Mouse (Mus musculus) bone marrow, adult 2 months (tissue): ENCODE measurements around the gene Gm20721. TPM values are rescaled to one million over a fixed set of nuclear protein-coding genes. Genes with fewer than 3 reads are reported as not detected.
A peak's percentile ranks its signal among the peaks of the same experiment; 100 is the strongest.

Experiments
- H3K27ac ChIP-seq: fragments of 200-500 bp; 2 replicates; pipeline ENCODE4 v1.5.1; 2012; ENCODE audit warnings: low read depth, mild to moderate bottlenecking, control low read depth, inconsistent platforms, low read length; ENCODE audit not compliant: control insufficient read depth, poor library complexity, insufficient read depth
- H3K4me1 ChIP-seq: fragments of 200-500 bp; 2 replicates; pipeline ENCODE4 v1.6.1; 2011; ENCODE audit warnings: low read length; ENCODE audit not compliant: control insufficient read depth, insufficient read depth
- H3K4me3 ChIP-seq: fragments of 200-500 bp; replicated peaks from 2 replicates; pipeline ENCODE3; 2011; ENCODE audit warnings: mild to moderate bottlenecking, low read depth, low read length, control low read depth; ENCODE audit not compliant: control insufficient read depth
- CTCF ChIP-seq: fragments of 200-500 bp; IDR thresholded peaks from 2 replicates; pipeline ENCODE4 v1.5.1; 2011; ENCODE audit warnings: low read length, control low read depth; ENCODE audit not compliant: control insufficient read depth, insufficient read depth
- POLR2A ChIP-seq: fragments of 200-500 bp; IDR thresholded peaks from 2 replicates; pipeline ENCODE4 v1.6.1; 2011; ENCODE audit warnings: low read depth, mild to moderate bottlenecking, control low read depth, low read length, borderline replicate concordance; ENCODE audit not compliant: control insufficient read depth
- WGBS: fragments of 180-500 bp; shearing (Covaris S2); methylation state at CpG from one replicate; pipeline ENCODE4 v1.1.7; 2018; 5-methylcytosine and 5-hydroxymethylcytosine counted together
- polyA plus RNA-seq: library from polyadenylated mRNA; stranded (reverse); fragments of >200 nt; gene quantifications from 2 replicates; pipeline ENCODE4 v1.2.4, GENCODE M21; 2011; ENCODE audit warnings: low replicate concordance; ENCODE audit not compliant: missing spikeins, insufficient read depth, insufficient read length

Gm20721 gene
- polyA plus RNA-seq, 1 experiment = not detected

GRCm38 (mm10) chr2:174298471-174298870 lies 48.0 kb downstream of the Gm20721 start:
- TF ChIP-seq CTCF (no peak), POLR2A (no peak)
- 46% methylated on average over 33 of the region's 33 CpGs for WGBS
- Histone ChIP-seq H3K4me3 (no peak overlapping the region), H3K4me1 (no peaks in the 10 kb centered on the region), H3K27ac (no peak overlapping the region)

GRCm38 (mm10) chr2:174297851-174298250 lies 48.7 kb downstream of the Gm20721 start:
- no peak overlapping the region for H3K4me3 ChIP-seq
- H3K27ac ChIP-seq = no peak overlapping the region
- no peaks in the 10 kb centered on the region for H3K4me1 ChIP-seq
- TF ChIP-seq POLR2A (no peak), CTCF (no peak)
- 58% methylated on average over 19 of the region's 19 CpGs for WGBS

- H3K4me1 ChIP-seq = no peaks in the 10 kb centered on the region
- TF ChIP-seq CTCF (no peak), POLR2A (no peak)
- 46% methylated on average over 29 of the region's 29 CpGs for WGBS
- peak overlapping the region; percentile 38 for H3K4me3 ChIP-seq
- H3K27ac ChIP-seq = no peak overlapping the region
These were observed 49.4 kb downstream of the Gm20721 start for GRCm38 (mm10) chr2:174297086-174297571.

GRCm38 (mm10) chr2:174295900-174296465 lies 50.5 kb downstream of the Gm20721 start:
- Histone ChIP-seq H3K4me3 (peak overlapping the region; percentile 62), H3K27ac (no peak overlapping the region), H3K4me1 (no peaks in the 10 kb centered on the region)
- WGBS = 53% methylated on average over 29 of the region's 29 CpGs
- TF ChIP-seq POLR2A (no peak), CTCF (no peak)

DNA sequence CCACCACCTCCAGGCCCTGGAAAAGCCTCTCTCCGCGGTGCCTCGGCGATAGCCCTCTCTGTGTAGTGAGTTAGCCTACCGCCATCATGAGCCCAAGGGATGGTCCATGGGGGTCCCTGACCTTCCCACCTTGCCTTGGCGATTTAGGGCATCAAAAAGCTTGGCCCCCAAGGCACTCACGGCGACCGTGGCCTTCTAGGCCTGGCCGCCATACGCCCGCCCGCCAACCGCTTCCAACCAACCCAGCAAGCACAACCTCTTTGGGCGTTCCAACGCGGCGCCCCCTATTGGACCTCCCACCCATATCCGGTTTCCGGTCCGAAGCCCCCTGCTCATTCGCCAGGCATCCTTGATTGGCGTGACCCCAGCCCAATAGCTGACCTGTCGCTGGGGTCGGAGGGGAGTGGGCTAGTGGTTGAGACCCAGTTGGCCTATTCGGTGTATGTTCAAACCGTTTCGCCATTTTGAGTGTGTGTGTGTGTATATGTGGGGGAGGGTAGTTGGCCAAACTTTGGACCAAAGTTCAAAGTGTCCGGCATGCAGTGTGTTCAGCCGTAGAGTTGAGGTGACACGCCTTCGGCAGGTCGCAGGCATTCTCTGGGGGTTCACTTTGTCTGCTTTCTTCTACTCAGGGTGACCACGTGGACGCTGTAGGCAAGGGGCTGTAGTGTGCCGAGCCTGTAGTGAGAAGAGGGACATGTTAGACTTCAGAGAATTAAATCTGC lies 51.2 kb downstream of the Gm20721 start:
- no peak for TF ChIP-seq CTCF
- TF ChIP-seq POLR2A = no peak
- H3K4me1 ChIP-seq = no peaks in the 10 kb centered on the region
- H3K27ac ChIP-seq = no peak overlapping the region

DNA sequence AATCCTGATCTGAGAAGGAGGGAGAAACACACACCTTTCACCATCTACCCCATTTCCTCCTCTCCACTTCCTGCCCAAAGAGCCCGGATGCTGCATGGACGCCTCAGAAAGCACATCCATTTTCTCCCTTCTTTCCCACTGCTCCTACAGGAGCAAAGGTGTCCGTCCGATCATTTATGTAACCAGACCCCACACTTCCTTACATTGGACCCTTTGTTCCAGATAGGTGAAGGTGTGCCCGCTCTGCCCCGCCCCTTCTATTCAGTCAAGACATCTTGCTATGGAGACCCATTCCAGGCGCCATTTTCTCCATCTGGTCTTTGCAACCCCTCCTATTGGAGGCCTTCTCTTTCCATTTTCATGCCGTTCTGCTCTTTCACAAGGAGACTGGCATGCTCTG lies 52.1 kb downstream of the Gm20721 start:
- Histone ChIP-seq H3K4me3 (no peak overlapping the region), H3K4me1 (peaks cover 1% of the 10 kb centered on the region; the same call in 1 of the 2 replicates), H3K27ac (no peak overlapping the region)
- TF ChIP-seq CTCF = no peak
- no peak for TF ChIP-seq POLR2A
- WGBS = 50% methylated on average over 8 of the region's 8 CpGs

More for the DNA sequence above, 51.2 kb downstream of the Gm20721 start:
- H3K4me3 ChIP-seq = peak overlapping the region; percentile 62
- 48% methylated on average over 36 of the region's 36 CpGs for WGBS

GRCm38 (mm10) chr2:174291662-174292030 lies 54.9 kb downstream of the Gm20721 start:
- Histone ChIP-seq H3K27ac (no peak overlapping the region), H3K4me3 (no peak overlapping the region), H3K4me1 (peaks cover 1% of the 10 kb centered on the region; the same call in 1 of the 2 replicates)
- WGBS = 59% methylated on average over 2 of the region's 2 CpGs
- TF ChIP-seq POLR2A (no peak), CTCF (no peak)

GRCm38 (mm10) chr2:174291029-174291661 lies 55.4 kb downstream of the Gm20721 start:
- Histone ChIP-seq H3K4me1 (peaks cover 1% of the 10 kb centered on the region; the same call in 1 of the 2 replicates), H3K4me3 (no peak overlapping the region), H3K27ac (no peak overlapping the region)
- TF ChIP-seq CTCF (no peak), POLR2A (no peak)
- 69% methylated on average over 8 of the region's 8 CpGs for WGBS
